24 mouse cellular contexts compared by ENCODE assay signal in the genomic region with DNA sequence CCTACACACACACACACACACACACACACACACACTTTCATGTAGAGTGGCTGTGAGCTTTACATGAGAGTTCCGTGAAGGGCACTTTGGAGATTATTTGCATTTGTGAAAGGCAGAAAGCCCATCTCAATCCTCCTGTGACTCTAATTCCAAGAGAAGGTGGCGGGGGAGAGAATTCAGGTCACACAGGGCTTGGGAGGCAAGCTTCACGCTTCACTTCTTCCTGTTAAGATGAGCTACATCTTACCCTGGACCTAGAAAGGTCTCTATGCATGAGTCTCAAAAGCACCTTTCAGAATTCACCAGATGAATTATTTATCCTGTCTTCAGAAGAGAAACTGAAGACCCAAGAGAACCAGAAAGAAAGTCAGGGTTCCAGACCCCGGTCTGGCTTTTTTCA.
"Had no signal": no experiment of that assay in that cellular context is flagged by ENCODE, and none has a peak within 500 bp of the region (broad histone marks: within the 10 kb centered on the region; RNA-seq: fewer than 3 reads in every experiment).

No protein-coding gene starts in this region.

- H3K4me3 ChIP-seq: heart, adult 2 months; heart, embryonic 13.5 days; heart, embryonic 15.5 days; hindbrain, embryonic 13.5 days; hindbrain, embryonic 15.5 days; kidney, embryonic 15.5 days; left cerebral cortex, adult 2 months; limb, embryonic 10.5 days; limb, embryonic 12.5 days had no signal

- DNase-seq: gastrocnemius, postnatal 14 days; gastrocnemius, postnatal 36 days; heart, adult 11 months; heart, adult 2 months; heart, postnatal 14 days; heart, postnatal 36 days; kidney, adult 11 months; kidney, adult 2 months; kidney, postnatal 14 days; layer of hippocampus, adult 9-11 months; liver had no signal

- H3K4me2 ChIP-seq: heart, embryonic 11.5 days; heart, embryonic 13.5 days; heart, embryonic 15.5 days; hindbrain, embryonic 13.5 days; hindbrain, embryonic 15.5 days; kidney, embryonic 15.5 days; limb, embryonic 12.5 days had no signal

- H3K9ac ChIP-seq: heart, embryonic 13.5 days; heart, embryonic 15.5 days; hindbrain, embryonic 13.5 days; hindbrain, embryonic 15.5 days; kidney, embryonic 15.5 days; limb, embryonic 12.5 days had no signal

- H3K27me3 ChIP-seq: heart, embryonic 13.5 days; heart, embryonic 15.5 days; hindbrain, embryonic 13.5 days; hindbrain, embryonic 15.5 days; kidney, embryonic 15.5 days; limb, embryonic 12.5 days had no signal

- H3K27ac ChIP-seq: heart, adult 2 months; heart, embryonic 13.5 days; heart, embryonic 15.5 days; hindbrain, embryonic 13.5 days; hindbrain, embryonic 15.5 days; hindbrain, postnatal 0 days; kidney, postnatal 0 days; left cerebral cortex, adult 2 months; limb, embryonic 10.5 days; limb, embryonic 12.5 days had no signal

- H3K36me3 ChIP-seq: heart, embryonic 13.5 days; heart, embryonic 15.5 days; hindbrain, embryonic 13.5 days; hindbrain, embryonic 15.5 days; kidney, embryonic 15.5 days; limb, embryonic 10.5 days; limb, embryonic 12.5 days had no signal

- ATAC-seq: forebrain, embryonic 16.5 days; hindbrain, postnatal 0 days; intestine, embryonic 16.5 days had no signal

- H3K4me1 ChIP-seq: heart, embryonic 13.5 days; heart, embryonic 15.5 days; hindbrain, embryonic 13.5 days; hindbrain, embryonic 15.5 days had no signal

- H3K9me3 ChIP-seq: heart, embryonic 13.5 days; heart, embryonic 15.5 days; hindbrain, embryonic 13.5 days; hindbrain, embryonic 15.5 days; kidney, embryonic 15.5 days; limb, embryonic 10.5 days had no signal
